Mouse (Mus musculus): ENCODE results near the gene Gm15085.
"Not testable (repeated sequence)": the region's sequence is repeated elsewhere in the genome, so short reads cannot be mapped to it uniquely, and the experiment has no call there.

Gm15085 gene

GRCm38 (mm10) chrX:149447317-149447716 is at the start of gene Gm15085:
TSS of gene Gm15085 (plus strand) at chrX:149447617.
- not testable (repeated sequence) for DNase-seq (ENCODE audit: low read depth)

All from 416B (cell line).